ENCODE assay signal across 7 mouse cellular contexts in the genomic region with DNA sequence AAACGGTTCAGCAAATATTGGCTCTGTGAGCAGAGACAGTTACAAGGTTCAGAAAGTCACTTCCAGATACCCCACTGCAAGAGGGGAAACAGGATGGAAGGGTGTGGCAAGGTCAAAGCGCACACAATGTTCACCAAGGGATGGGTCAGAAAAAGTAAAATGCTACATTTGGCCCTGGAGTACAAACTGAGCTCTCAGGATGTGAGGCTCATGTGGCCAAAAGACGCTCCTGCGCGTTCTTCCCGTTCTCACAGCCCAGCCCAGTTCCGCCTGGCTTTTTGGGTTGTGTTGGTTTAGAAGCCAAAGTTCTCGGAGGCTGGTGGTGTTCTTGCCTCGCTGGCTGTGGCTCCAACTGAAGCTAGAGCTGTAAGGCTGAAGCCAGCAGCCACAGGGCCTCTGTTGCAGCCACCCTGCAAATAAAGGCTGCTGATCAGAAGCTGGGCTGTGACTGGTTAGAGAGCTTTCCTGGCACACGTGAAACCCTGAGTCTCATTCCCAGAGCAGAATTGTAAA. TPM values are rescaled to one million over a fixed set of nuclear protein-coding genes. Genes with fewer than 3 reads are reported as not detected.
DNase-seq lines count a peak whose midpoint lies in the region; ATAC-seq and TF ChIP-seq lines count a peak whose summit lies in the region.

No protein-coding gene starts in this region.

- H3K4me3 ChIP-seq in limb, embryonic 14.5 days (replicated peaks; ENCODE audit: low read length) = no peak overlapping the region
- no peak overlapping the region for H3K4me3 ChIP-seq in midbrain, embryonic 13.5 days (replicated peaks)

- peak overlapping the region; percentile 21; the same call in 1 of the 2 replicates for H3K27ac ChIP-seq in limb, embryonic 14.5 days (replicated peaks; ENCODE audit: low read depth, low read length)
- H3K27ac ChIP-seq in midbrain, embryonic 13.5 days = no peak overlapping the region

- WGBS in limb, embryonic 14.5 days = 65% methylated on average over 10 of the region's 10 CpGs
- 74% methylated on average over 10 of the region's 10 CpGs for WGBS in midbrain, embryonic 13.5 days

- H3K4me2 ChIP-seq in limb, embryonic 14.5 days (replicated peaks; ENCODE audit: low read depth, low read length, severe bottlenecking) = no peak overlapping the region
- no peak overlapping the region for H3K4me2 ChIP-seq in midbrain, embryonic 13.5 days (replicated peaks)

- no peaks in the 10 kb centered on the region for H3K36me3 ChIP-seq in limb, embryonic 14.5 days (ENCODE audit: control insufficient read depth, insufficient read depth, low read length)
- no peaks in the 10 kb centered on the region for H3K36me3 ChIP-seq in midbrain, embryonic 13.5 days

- H3K4me1 ChIP-seq in limb, embryonic 14.5 days (ENCODE audit: control insufficient read depth, insufficient read depth, low read length) = peaks cover 46% of the 10 kb centered on the region
- H3K4me1 ChIP-seq in midbrain, embryonic 13.5 days (replicated peaks) = peaks cover 29% of the 10 kb centered on the region

- TF ChIP-seq POLR2A in limb, embryonic 14.5 days (IDR thresholded peaks at IDR 0.05; ENCODE audit: borderline replicate concordance, extremely low read depth, insufficient read depth, insufficient read length) = no peak

- H3K9ac ChIP-seq in limb, embryonic 14.5 days (ENCODE audit: low read depth, low read length, severe bottlenecking) = no peak overlapping the region
- no peak overlapping the region for H3K9ac ChIP-seq in midbrain, embryonic 13.5 days (replicated peaks)

- H3K9me3 ChIP-seq in limb, embryonic 14.5 days (ENCODE audit: control insufficient read depth, low read length) = no peaks in the 10 kb centered on the region
- H3K9me3 ChIP-seq in midbrain, embryonic 13.5 days = no peaks in the 10 kb centered on the region

- ATAC-seq in limb, embryonic 14.5 days (ENCODE audit: low FRiP score, low read depth) = no peak
- ATAC-seq in erythroid progenitor cell, adult 5-6 weeks (replicated peaks; ENCODE audit: low FRiP score, poor library complexity, severe bottlenecking) = no peak
- ATAC-seq in erythroblast, adult 5-6 weeks (replicated peaks; ENCODE audit: low FRiP score, poor library complexity, severe bottlenecking) = no peak
- ATAC-seq in midbrain, embryonic 13.5 days = no peak

- no peaks in the 10 kb centered on the region for H3K27me3 ChIP-seq in limb, embryonic 14.5 days (ENCODE audit: control insufficient read depth, insufficient read depth, low read length)
- no peaks in the 10 kb centered on the region for H3K27me3 ChIP-seq in midbrain, embryonic 13.5 days

- intact Hi-C loops in heart, postnatal 36 days (cut with DNase I) = no loop called here

- DNase-seq in ES-CJ7 (ENCODE audit: low read depth, low spot score) (peak; percentile 57), R1 (ENCODE audit: low read depth, low spot score) (peak; percentile 62)
- peak; percentile 56 to 66 for DNase-seq in heart, postnatal 36 days
- DNase-seq in limb, embryonic 14.5 days (ENCODE audit: low spot score) = no peak

RNA-seq across cellular contexts. Expression of gene Tspan9, which starts 9.7 kb away (rescaled TPM):
- 100 to 1,000 TPM in 1 of 2 experiments, 10 to 100 TPM in 1; 80.9 to 113 TPM for total RNA-seq in heart, postnatal 36 days (2021)
- polyA plus RNA-seq in limb, embryonic 14.5 days (2012; rRNA removed) = 151 and 192 TPM in 2 replicates
- 134 and 141 TPM in 2 replicates for polyA plus RNA-seq in limb, embryonic 14.5 days (2014; fragmentation: Nextera tagmentation; extraction: Ambion mirVana)
- not detected in 2 replicates for total RNA-seq in erythroid progenitor cell, adult 5-6 weeks (2015; ENCODE audit: low replicate concordance)
- total RNA-seq in erythroid progenitor cell, adult 5-6 weeks (2017; ENCODE audit: low replicate concordance) = 0.39 TPM in 1 of 2 replicates, not detected in the other
- total RNA-seq in erythroblast, adult 5-6 weeks (2015; ENCODE audit: low replicate concordance) = 0.63 TPM in 1 of 2 replicates, not detected in the other
- total RNA-seq in erythroblast, adult 5-6 weeks (2017; ENCODE audit: low replicate concordance) = 0.26 and 0.56 TPM in 2 replicates
- polyA plus RNA-seq in midbrain, embryonic 13.5 days (2015; fragmentation: Nextera tagmentation; extraction: Ambion mirVana) = 24.0 and 29.3 TPM in 2 replicates

Comparison
In these comparisons a context has a peak if more than half of its experiments do, and no peak if none do; other contexts are left out.
1. RNA of gene Tspan9, which starts 9.7 kb away (total RNA-seq): 80.9 to 113 TPM in heart, postnatal 36 days; 0.26 to 0.63 TPM in erythroblast, adult 5-6 weeks and 0.39 TPM in erythroid progenitor cell, adult 5-6 weeks; every median in the first group is over 10 times any median in the second.